Mouse (Mus musculus) limb, embryonic 13.5 days (tissue): ENCODE measurements around the gene Prn. TPM values are rescaled to one million over a fixed set of nuclear protein-coding genes. Genes with fewer than 3 reads are reported as not detected.
A peak's percentile ranks its signal among the peaks of the same experiment; 100 is the strongest.

ENCODE experiments used
- ATAC-seq: fragments of 200-750 bp; cut with Nextera tagmentation; 2 replicates; pipeline ENCODE4 v1.8.0; 2017; ENCODE audit warnings: low read depth, moderate number of reproducible peaks, moderate TSS enrichment; ENCODE audit not compliant: low FRiP score
- H3K27ac ChIP-seq: fragments of 300-500 bp; sonication (generic); 2 replicates; pipeline ENCODE4 v1.5.1; 2015; ENCODE audit warnings: inconsistent platforms, mild to moderate bottlenecking, moderate library complexity
- H3K27me3 ChIP-seq: fragments of 300-500 bp; sonication (generic); 2 replicates; pipeline ENCODE4 v1.6.1; 2015; ENCODE audit warnings: mild to moderate bottlenecking, inconsistent platforms
- H3K36me3 ChIP-seq: fragments of 300-500 bp; sonication (generic); 2 replicates; pipeline ENCODE4 v1.6.1; 2015; ENCODE audit warnings: inconsistent platforms, mild to moderate bottlenecking, moderate library complexity
- H3K4me1 ChIP-seq: fragments of 300-500 bp; sonication (generic); 2 replicates; pipeline ENCODE4 v1.6.1; 2015; ENCODE audit warnings: inconsistent platforms
- H3K4me2 ChIP-seq: fragments of 300-500 bp; sonication (generic); replicated peaks from 2 replicates; pipeline ENCODE4 v1.6.1; 2015; ENCODE audit warnings: inconsistent platforms, mild to moderate bottlenecking, moderate library complexity
- H3K4me3 ChIP-seq: fragments of 300-500 bp; sonication (generic); 2 replicates; pipeline ENCODE4 v1.5.1; 2015; ENCODE audit warnings: moderate library complexity, mild to moderate bottlenecking, inconsistent platforms
- H3K9ac ChIP-seq: fragments of 300-500 bp; sonication (generic); 2 replicates; pipeline ENCODE4 v1.6.1; 2015; ENCODE audit warnings: mild to moderate bottlenecking, inconsistent platforms
- H3K9me3 ChIP-seq: fragments of 300-500 bp; sonication (generic); 2 replicates; pipeline ENCODE4 v1.6.1; 2016; ENCODE audit warnings: inconsistent platforms
- WGBS: fragments of 180-500 bp; shearing (Covaris S2); methylation state at CpG from one replicate; pipeline ENCODE4 v1.1.7; 2015; 5-methylcytosine and 5-hydroxymethylcytosine counted together
- polyA plus RNA-seq: library from polyadenylated mRNA; unstranded; fragments of >200 nt; fragmentation: Nextera tagmentation; extraction: Ambion mirVana; gene quantifications from 2 replicates; pipeline ENCODE4 v1.2.1, GENCODE M21; 2015

Prn gene
- polyA plus RNA-seq, 1 experiment from 2014 or later: not detected

DNA sequence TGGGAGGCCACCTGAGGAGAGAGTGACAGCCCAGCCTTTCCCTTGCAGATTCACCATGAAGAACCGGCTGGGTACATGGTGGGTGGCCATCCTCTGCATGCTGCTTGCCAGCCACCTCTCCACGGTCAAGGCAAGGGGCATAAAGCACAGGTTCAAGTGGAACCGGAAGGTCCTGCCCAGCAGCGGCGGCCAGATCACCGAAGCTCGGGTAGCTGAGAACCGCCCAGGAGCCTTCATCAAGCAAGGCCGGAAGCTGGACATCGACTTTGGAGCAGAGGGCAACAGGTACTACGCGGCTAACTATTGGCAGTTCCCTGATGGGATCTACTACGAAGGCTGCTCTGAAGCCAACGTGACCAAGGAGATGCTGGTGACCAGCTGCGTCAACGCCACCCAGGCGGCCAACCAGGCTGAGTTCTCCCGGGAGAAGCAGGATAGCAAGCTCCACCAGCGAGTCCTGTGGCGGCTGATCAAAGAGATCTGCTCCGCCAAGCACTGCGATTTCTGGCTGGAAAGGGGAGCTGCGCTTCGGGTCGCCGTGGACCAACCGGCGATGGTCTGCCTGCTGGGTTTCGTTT, 43.3 kb downstream of the Prn start:
- 12% methylated on average over 29 of the region's 29 CpGs for WGBS
- H3K4me2 ChIP-seq: peak overlapping the region; percentile 56
- peaks cover 16% of the 10 kb centered on the region for H3K4me1 ChIP-seq
- peak overlapping the region; percentile 27 for H3K4me3 ChIP-seq
- H3K9me3 ChIP-seq: no peaks in the 10 kb centered on the region
- peaks cover 52% of the 10 kb centered on the region for H3K27me3 ChIP-seq
- H3K36me3 ChIP-seq: no peaks in the 10 kb centered on the region
- no peak overlapping the region for H3K27ac ChIP-seq
- H3K9ac ChIP-seq: peak overlapping the region; percentile 31
- ATAC-seq: no peak

DNA sequence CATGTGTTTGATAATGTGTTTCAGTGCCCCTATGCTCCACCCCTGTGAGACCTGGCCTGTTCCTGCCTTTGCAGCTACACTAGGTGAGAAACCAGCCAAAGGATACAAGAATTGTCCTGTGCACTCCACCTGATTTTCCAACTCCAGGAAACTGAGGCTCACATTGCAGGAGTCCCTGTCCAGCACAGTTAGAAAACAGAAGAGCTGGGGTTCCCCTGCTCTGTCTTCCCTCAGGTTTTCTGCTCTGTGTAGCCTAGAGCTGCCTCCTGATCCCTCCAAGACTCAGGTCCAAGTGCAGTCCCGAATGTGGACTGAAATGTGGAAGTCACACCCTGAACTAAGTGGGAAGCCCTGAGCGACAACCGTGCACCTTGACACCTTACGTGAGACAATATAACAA, 44.0 kb downstream of the Prn start:
- Histone ChIP-seq H3K4me3 (peak overlapping the region; percentile 27; the same call in 1 of the 2 replicates), H3K4me2 (peak overlapping the region; percentile 56), H3K36me3 (no peaks in the 10 kb centered on the region), H3K4me1 (peaks cover 16% of the 10 kb centered on the region), H3K27ac (no peak overlapping the region), H3K9ac (no peak overlapping the region), H3K9me3 (no peaks in the 10 kb centered on the region), H3K27me3 (peaks cover 52% of the 10 kb centered on the region)
- ATAC-seq: no peak
- WGBS: 85% methylated on average over 4 of the region's 4 CpGs

DNA sequence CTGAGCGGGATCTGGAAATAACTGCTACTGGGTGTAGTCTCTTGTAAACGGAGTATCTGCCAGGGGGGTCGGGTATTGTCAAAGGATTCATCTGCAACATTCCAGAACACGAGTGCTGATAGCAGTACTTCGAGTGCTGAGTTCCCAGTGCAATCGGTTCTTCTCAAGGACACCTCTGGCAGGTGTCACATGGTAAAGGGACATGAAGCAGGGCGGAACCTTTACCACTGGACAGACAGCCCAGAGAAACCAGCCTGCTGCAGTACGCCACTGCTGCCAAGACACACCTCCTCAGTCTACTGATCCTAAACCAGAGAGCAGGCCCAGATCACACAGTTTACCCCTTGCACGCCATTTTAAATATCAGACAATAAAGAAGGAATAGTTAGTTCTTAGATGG, 45.1 kb downstream of the Prn start:
- Histone ChIP-seq H3K4me3 (peak overlapping the region; percentile 34), H3K9me3 (no peaks in the 10 kb centered on the region), H3K4me1 (peaks cover 16% of the 10 kb centered on the region), H3K4me2 (peak overlapping the region; percentile 61), H3K27ac (no peak overlapping the region), H3K27me3 (peaks cover 52% of the 10 kb centered on the region), H3K9ac (no peak overlapping the region), H3K36me3 (no peaks in the 10 kb centered on the region)
- WGBS: 54% methylated on average over 9 of the region's 9 CpGs
- no peak; the same call in 1 of the 2 replicates for ATAC-seq

DNA sequence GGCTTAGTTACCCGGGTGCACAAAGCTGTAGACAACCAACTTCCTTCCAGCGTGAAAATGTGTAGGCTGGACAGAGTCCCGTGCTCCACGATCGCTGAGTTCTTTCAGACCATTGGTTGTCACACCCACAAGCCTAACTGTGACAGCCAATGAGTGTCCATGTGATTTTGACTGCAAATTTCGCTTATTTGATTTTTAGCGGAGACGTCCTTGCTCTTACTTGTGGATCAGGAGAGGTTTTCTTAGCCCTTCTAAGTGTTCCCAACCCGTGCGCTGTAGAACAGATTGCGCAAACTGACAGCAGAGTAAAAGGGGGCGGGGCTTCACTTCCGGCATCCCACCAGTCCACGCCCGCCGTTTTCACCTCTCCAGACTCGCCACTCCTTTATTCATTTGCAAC, 45.5 kb downstream of the Prn start:
- H3K4me3 ChIP-seq: peak overlapping the region; percentile 34
- H3K36me3 ChIP-seq: no peaks in the 10 kb centered on the region
- peaks cover 16% of the 10 kb centered on the region for H3K4me1 ChIP-seq
- no peaks in the 10 kb centered on the region for H3K9me3 ChIP-seq
- H3K4me2 ChIP-seq: peak overlapping the region; percentile 61
- no peak; the same call in 1 of the 2 replicates for ATAC-seq
- no peak overlapping the region for H3K9ac ChIP-seq
- peaks cover 52% of the 10 kb centered on the region for H3K27me3 ChIP-seq
- no peak overlapping the region for H3K27ac ChIP-seq
- 5% methylated on average over 17 of the region's 17 CpGs for WGBS

DNA sequence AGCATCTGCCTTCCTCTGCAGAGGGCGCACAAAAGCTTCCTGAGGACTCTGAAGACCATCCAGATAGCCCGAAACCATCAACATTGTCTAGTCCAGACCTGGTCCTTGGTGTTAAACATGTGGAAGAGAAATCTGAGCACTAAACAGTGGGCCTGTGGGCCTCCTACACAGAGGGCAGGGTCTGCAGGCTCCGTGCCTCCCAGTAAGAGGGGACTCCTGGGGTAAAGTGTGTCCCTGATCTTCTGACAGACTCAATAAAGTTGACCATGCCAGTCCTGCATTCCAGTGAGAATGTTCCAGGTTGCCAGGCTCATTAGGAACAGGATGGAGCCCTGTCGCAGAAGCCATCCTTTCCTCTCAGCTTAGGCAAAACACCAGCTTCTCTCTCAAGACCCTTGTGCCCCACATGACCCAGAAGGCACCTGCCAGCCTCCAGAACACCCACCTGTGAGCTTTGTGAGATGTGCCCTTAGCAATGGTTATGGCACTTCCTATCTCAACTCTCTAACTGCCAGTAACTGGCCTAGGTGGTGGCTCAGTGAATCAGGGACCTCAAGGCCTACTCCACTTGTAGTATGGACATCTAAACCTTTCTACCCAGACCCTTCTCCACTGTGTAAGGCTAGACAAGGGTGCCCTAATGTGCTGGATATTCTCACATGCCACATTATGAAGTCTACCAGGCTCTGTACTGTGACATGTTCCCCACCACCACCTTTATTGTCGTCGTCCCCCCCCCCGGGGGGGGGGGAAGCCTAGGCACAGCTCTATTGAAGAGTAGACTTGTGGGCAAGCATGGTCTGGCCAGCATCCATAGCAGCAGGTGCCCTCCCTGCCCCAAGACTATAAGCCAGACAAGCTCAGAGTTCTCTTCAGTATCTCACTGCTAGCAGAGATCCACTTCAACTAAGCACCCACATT, 46.8 kb downstream of the Prn start:
- H3K4me3 ChIP-seq: no peak overlapping the region
- H3K36me3 ChIP-seq: no peaks in the 10 kb centered on the region
- H3K9ac ChIP-seq: no peak overlapping the region
- 83% methylated on average over 7 of the region's 7 CpGs for WGBS
- H3K27ac ChIP-seq: no peak overlapping the region
- peaks cover 42% of the 10 kb centered on the region for H3K27me3 ChIP-seq
- H3K4me1 ChIP-seq: peaks cover 16% of the 10 kb centered on the region
- ATAC-seq: no peak
- H3K9me3 ChIP-seq: no peaks in the 10 kb centered on the region
- no peak overlapping the region for H3K4me2 ChIP-seq

DNA sequence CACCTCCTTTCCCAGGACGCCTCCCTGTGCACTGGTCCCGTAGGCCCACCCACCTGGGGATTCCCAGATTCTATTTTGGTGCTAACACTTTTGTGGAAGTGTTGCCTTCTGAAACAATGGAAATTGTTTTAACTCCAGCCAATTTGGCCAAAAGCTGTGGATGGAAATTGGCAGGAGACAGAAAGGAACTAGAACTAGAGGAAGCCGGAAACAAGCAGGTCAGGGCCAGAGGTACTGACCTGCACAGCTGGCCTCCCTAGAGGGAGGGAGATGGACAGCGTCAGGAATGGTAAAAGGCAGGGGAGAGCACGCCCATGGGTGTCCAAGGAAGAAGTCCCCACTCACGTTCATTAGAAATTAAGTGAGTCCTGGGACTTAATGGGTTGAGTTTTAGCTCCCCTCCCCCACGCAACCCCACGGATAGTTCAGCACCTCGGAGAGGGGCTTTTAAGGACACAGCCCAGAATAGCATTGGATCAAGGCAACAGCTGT, 48.0 kb downstream of the Prn start:
- H3K4me2 ChIP-seq: no peak overlapping the region
- no peak for ATAC-seq
- H3K9me3 ChIP-seq: no peaks in the 10 kb centered on the region
- no peak overlapping the region for H3K27ac ChIP-seq
- H3K9ac ChIP-seq: no peak overlapping the region
- 53% methylated on average over 9 of the region's 9 CpGs for WGBS
- H3K27me3 ChIP-seq: peaks cover 30% of the 10 kb centered on the region
- no peak overlapping the region for H3K4me3 ChIP-seq
- H3K36me3 ChIP-seq: no peaks in the 10 kb centered on the region
- H3K4me1 ChIP-seq: peaks cover 11% of the 10 kb centered on the region

DNA sequence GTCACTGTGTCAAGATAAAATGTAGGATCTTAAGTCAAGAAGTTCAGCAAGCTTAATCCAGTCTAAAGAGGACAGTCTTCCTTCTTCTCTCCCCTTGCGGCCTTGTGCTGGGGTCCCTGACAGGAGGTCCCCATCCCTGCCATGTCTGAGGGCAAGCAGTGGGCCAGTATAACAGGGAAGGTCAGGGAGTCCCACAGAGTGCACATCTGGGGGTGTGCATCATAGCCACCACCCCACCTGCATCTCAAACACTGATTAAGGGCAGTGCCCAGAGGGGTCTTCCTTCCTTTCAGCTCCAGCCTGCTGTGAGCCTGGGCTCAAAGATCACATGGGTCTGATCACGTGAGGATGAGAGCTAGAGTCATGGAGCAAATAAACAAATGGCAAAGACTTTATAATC, 51.9 kb downstream of the Prn start:
- no peak overlapping the region for H3K4me2 ChIP-seq
- WGBS: 75% methylated on average over 2 of the region's 2 CpGs
- no peak overlapping the region for H3K9ac ChIP-seq
- no peaks in the 10 kb centered on the region for H3K4me1 ChIP-seq
- no peaks in the 10 kb centered on the region for H3K36me3 ChIP-seq
- no peak overlapping the region for H3K4me3 ChIP-seq
- H3K27me3 ChIP-seq: no peaks in the 10 kb centered on the region
- no peak for ATAC-seq
- no peaks in the 10 kb centered on the region for H3K9me3 ChIP-seq
- H3K27ac ChIP-seq: no peak overlapping the region

DNA sequence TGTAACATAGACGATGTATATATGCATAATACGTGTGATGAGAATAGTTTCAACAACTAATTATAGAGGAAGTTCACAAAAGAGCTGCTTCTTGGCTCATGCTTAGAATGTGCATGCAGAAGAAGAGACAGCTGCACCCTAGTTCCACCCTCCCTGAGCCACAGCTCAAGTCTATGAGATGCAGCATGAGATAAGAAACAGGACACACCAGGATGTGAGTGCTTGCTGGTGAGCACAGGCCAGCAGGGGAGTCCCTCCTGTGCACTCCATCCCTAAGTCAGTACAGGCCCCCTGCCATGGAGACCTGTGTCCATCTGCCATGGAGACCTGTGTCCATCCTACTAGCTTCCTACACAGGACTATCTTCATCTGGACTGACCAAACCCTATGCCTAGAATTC, 60.8 kb downstream of the Prn start:
- Histone ChIP-seq H3K36me3 (no peaks in the 10 kb centered on the region), H3K9ac (no peak overlapping the region), H3K4me1 (no peaks in the 10 kb centered on the region), H3K4me3 (no peak overlapping the region), H3K9me3 (no peaks in the 10 kb centered on the region), H3K27me3 (no peaks in the 10 kb centered on the region), H3K4me2 (no peak overlapping the region), H3K27ac (no peak overlapping the region)
- 88% methylated on average over 2 of the region's 2 CpGs for WGBS
- ATAC-seq: no peak

DNA sequence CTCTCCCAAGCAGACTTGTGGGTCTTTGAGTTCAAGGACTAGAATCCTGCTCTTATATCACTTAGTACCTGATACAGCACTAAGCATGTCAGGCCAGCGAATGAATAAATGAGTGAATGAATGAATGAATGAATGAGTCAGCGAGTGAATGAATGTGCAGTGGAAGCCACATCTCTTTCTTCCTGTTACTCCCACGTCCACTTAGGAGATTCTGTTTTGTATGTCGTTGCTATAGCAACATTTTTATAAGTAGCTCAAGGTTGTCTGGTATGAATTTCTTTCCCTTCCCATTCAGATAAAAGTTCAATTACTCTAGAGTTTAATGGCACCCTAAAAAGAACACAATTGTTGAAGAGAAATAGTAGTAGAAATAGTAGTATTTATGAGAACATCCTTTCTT, 61.3 kb downstream of the Prn start:
- no peak overlapping the region for H3K4me2 ChIP-seq
- no peak overlapping the region for H3K27ac ChIP-seq
- H3K9ac ChIP-seq: no peak overlapping the region
- no peak overlapping the region for H3K4me3 ChIP-seq
- no peak for ATAC-seq
- H3K27me3 ChIP-seq: no peaks in the 10 kb centered on the region
- no peaks in the 10 kb centered on the region for H3K36me3 ChIP-seq
- H3K4me1 ChIP-seq: no peaks in the 10 kb centered on the region
- 74% methylated on average over 4 of the region's 4 CpGs for WGBS
- H3K9me3 ChIP-seq: no peaks in the 10 kb centered on the region

DNA sequence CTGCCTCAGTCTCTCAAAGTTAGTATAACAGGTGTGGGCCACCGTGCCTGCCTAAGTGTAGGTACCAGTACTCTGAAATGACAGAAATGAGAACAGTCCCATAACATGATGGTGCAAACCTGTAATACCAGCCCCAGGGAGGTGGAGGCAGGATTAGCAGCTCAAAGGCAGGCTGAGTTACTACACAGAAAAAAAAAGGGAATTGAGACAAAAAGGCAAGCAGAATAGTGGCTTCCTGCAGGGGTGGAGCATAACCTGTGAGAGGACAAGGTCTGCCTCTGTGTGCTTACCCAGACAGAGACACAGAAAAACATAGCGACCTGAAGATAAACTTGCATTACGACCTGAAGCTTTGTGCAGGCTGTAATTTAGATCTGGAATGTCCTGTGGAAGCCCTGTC, 66.9 kb downstream of the Prn start:
- Histone ChIP-seq H3K36me3 (no peaks in the 10 kb centered on the region), H3K4me2 (no peak overlapping the region), H3K9me3 (peaks cover 12% of the 10 kb centered on the region), H3K4me1 (peaks cover 7% of the 10 kb centered on the region; the same call in 1 of the 2 replicates), H3K27me3 (no peaks in the 10 kb centered on the region), H3K27ac (no peak overlapping the region), H3K4me3 (no peak overlapping the region), H3K9ac (no peak overlapping the region)
- 73% methylated on average over 3 of the region's 3 CpGs for WGBS
- ATAC-seq: no peak

DNA sequence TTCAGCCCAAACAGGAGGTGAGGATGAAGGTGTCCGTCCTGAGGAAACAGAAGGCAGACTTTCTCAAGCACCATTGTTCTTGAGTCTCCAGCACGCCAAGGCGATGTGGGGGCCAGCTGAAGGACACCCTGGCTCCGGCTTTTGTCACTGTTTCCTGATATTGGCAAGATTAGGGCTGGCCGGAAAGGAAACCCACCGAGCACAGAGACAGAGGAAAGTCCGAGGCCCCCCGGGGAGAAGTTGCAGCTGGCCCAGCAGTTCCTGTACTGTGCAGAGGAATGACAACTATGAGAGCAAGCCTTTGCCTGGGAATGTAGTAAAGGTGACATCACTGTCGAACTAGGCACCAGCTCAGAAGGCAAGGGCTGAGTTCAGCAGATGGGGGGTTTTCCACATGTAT, 71.1 kb downstream of the Prn start:
- peak; percentile 65 for ATAC-seq
- Histone ChIP-seq H3K9me3 (peaks cover 12% of the 10 kb centered on the region), H3K4me1 (peaks cover 7% of the 10 kb centered on the region; the same call in 1 of the 2 replicates), H3K4me3 (no peak overlapping the region), H3K27ac (no peak overlapping the region), H3K4me2 (no peak overlapping the region), H3K36me3 (no peaks in the 10 kb centered on the region), H3K27me3 (no peaks in the 10 kb centered on the region), H3K9ac (no peak overlapping the region)
- WGBS: 47% methylated on average over 9 of the region's 9 CpGs

DNA sequence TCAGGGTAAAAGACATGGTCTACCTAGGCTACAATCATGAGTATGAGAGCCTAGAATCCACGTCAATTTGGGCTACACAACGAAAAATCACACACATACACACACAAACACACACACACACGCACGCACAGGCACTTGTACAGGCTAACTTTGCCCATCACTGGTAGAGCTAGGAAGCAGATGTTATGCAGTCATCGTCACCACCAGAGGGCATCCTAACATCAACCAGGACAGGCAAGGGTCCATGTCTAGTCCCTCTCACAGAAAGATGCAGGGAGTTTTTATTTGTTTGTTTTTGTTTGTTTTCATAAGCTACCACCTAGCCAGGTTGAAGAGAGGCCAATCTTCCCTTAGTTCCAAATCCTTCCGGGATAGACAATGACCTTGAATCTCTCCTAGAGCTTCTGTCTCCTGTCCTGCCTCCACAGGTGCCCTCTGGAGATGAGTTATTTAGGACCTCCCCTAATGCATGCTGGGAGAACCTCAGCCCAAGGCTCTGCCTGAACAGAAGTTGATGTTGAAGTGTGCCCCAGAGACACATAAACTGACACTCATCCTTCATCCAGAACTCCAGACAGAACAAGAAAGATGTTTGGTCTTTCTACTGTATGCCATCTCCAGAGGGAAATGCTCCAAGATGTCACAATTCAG, 72.9 kb downstream of the Prn start:
- WGBS: 20% methylated on average over 6 of the region's 6 CpGs
- H3K4me1 ChIP-seq: peaks cover 7% of the 10 kb centered on the region; the same call in 1 of the 2 replicates
- H3K9ac ChIP-seq: no peak overlapping the region
- H3K27me3 ChIP-seq: no peaks in the 10 kb centered on the region
- no peak overlapping the region for H3K4me3 ChIP-seq
- H3K9me3 ChIP-seq: peaks cover 5% of the 10 kb centered on the region
- no peak overlapping the region for H3K27ac ChIP-seq
- no peak for ATAC-seq
- H3K4me2 ChIP-seq: no peak overlapping the region
- H3K36me3 ChIP-seq: no peaks in the 10 kb centered on the region
